Mouse (Mus musculus): ENCODE measurements around the gene Ppp2r5e. TPM values are rescaled to one million over a fixed set of nuclear protein-coding genes. Genes with fewer than 3 reads are reported as not detected.

Ppp2r5e gene
- polyA plus RNA-seq, 1 experiment from 2014 or later: 14.3 TPM

DNA sequence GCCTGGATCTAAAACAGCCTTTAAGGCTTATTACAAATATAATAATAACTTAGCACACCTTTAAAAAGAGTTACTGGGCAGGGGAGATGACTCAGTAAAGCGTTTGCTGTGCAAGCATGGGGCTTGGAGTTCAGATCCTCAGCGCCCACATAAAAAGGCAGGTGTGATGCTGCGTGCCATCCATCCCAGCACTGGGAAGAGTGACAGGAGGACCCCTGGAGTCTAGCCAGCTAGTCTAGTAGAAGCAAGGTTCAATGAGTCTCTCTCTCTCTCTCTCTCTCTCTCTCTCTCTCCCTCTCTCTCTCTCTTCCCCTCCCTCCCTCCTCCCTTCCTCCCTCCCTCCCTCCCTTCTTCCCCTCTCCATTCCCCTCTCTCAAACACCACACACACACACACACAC lies 19.5 kb upstream of the Ppp2r5e start:
- no peak overlapping the region for H3K9ac ChIP-seq
- H3K36me3 ChIP-seq: no peaks in the 10 kb centered on the region
- no peak overlapping the region for H3K4me3 ChIP-seq
- H3K4me1 ChIP-seq: peaks cover 6% of the 10 kb centered on the region; the same call in 1 of the 2 replicates
- 55% methylated on average over 3 of the region's 3 CpGs for WGBS
- H3K27ac ChIP-seq: no peak overlapping the region
- H3K9me3 ChIP-seq: no peaks in the 10 kb centered on the region
- H3K27me3 ChIP-seq: no peaks in the 10 kb centered on the region
- H3K4me2 ChIP-seq (replicated peaks): peak overlapping the region; percentile 63; the same call in 1 of the 2 replicates
- no peak for ATAC-seq (ENCODE audit: low FRiP score, low read depth)

DNA sequence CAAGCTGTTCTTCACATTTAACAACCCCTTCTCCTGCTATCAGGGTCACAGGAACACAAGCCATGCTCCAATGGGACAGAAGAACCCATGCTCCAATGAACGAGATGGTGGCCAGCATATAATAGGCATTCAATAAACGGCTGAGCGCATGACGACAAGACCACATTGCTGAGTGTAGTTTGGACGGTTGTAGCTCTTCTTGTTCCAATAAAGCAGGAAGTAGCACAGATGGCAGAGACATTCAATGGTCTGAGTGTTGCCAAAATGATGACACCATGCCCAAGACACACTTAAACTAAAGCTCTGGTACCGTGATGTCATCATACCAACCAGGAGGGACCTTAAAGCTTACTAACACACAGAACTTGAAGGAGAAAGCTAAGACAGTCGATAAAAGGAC lies 16.7 kb upstream of the Ppp2r5e start:
- no peak overlapping the region for H3K4me2 ChIP-seq (replicated peaks)
- 72% methylated on average over 7 of the region's 7 CpGs for WGBS
- no peaks in the 10 kb centered on the region for H3K36me3 ChIP-seq
- ATAC-seq (ENCODE audit: low FRiP score, low read depth): no peak
- H3K9me3 ChIP-seq: no peaks in the 10 kb centered on the region
- peaks cover 6% of the 10 kb centered on the region; the same call in 1 of the 2 replicates for H3K4me1 ChIP-seq
- no peak overlapping the region for H3K9ac ChIP-seq
- no peak overlapping the region for H3K4me3 ChIP-seq
- no peaks in the 10 kb centered on the region for H3K27me3 ChIP-seq
- no peak overlapping the region for H3K27ac ChIP-seq

DNA sequence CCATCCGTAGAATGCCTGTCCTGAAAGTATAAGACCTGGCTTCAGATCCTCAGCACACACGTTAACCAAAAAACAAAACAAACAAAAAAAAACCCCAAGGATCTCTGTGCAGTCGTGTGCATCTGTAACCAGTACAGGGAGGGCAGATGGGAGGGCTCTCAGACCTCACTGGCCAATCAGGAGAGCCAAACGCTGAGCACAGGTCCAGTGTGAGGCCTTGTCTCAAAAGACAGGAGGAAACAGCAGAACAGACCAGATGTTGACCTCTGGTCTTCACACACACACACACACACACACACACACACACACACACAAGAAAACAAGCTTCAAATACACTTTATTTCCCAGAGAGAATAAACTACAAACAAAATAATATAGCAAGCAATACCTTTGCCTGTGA lies 3.4 kb upstream of the Ppp2r5e start:
- Histone ChIP-seq H3K27me3 (no peaks in the 10 kb centered on the region), H3K4me2 (replicated peaks) (no peak overlapping the region), H3K9ac (no peak overlapping the region), H3K36me3 (no peaks in the 10 kb centered on the region), H3K27ac (no peak overlapping the region), H3K4me3 (no peak overlapping the region), H3K9me3 (no peaks in the 10 kb centered on the region), H3K4me1 (peaks cover 1% of the 10 kb centered on the region)
- ATAC-seq (ENCODE audit: low FRiP score, low read depth): no peak
- WGBS: 17% methylated on average over 4 of the region's 4 CpGs

GRCm38 (mm10) chr12:75598988-75599387 lies 2.9 kb upstream of the Ppp2r5e start:
- no peak overlapping the region for H3K27ac ChIP-seq
- H3K9me3 ChIP-seq: no peaks in the 10 kb centered on the region
- H3K4me3 ChIP-seq: no peak overlapping the region
- no peak for ATAC-seq (ENCODE audit: low FRiP score, low read depth)
- peaks cover 6% of the 10 kb centered on the region for H3K4me1 ChIP-seq
- H3K36me3 ChIP-seq: no peaks in the 10 kb centered on the region
- H3K4me2 ChIP-seq (replicated peaks): no peak overlapping the region
- H3K27me3 ChIP-seq: no peaks in the 10 kb centered on the region
- H3K9ac ChIP-seq: no peak overlapping the region
- WGBS: 67% methylated on average over 4 of the region's 4 CpGs

- peaks cover 12% of the 10 kb centered on the region for H3K4me1 ChIP-seq
Measured at GRCm38 (mm10) chr12:75597707-75598106, 1.7 kb upstream of the Ppp2r5e start.

DNA sequence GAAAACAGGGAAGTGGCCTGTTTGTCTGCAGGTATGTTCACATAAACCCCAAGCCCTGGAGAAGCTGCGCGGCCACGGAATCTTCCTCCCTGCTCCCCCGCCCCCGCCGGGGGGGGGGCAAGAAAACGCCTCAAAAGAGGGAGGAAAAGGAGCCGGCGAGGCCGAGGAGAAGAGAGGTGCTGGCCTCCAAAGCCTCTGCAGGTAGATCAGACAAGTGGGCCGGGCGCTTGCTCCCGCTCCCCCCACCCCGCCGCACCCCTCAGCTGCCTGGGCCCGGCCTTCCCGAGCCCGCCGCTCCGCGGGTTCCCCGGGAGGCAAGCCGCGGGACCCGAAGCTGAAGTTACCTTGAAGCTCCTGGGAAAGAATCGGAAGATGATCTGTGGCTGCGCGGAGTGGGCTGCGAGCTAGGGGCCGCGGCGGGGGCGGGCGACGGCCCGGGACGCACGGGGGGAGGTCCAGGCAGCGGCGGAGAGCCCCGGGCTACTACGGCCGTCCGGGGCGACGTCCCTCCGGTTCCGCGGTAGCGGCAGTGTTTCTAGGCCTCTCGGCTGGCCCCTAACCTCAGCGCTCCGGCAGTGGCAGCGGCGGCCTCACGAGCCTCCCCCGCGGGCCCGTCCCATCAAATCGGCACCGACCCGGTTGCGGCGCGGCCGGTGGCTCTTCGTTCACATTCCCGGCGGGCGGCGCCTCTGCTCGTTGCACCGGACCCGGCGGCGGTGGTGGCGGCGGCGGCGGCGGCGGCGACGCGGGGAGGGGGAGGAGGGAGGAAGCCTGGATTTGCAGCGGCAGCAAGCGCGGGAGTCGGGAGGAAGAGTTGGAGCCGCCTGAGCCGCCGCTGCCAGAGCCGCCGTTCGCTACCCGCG lies 523 bp downstream of the Ppp2r5e start:
- Histone ChIP-seq H3K27me3 (no peaks in the 10 kb centered on the region), H3K4me3 (peak overlapping the region; percentile 100), H3K36me3 (peaks cover 19% of the 10 kb centered on the region), H3K9me3 (no peaks in the 10 kb centered on the region), H3K27ac (peak overlapping the region; percentile 90), H3K4me2 (replicated peaks) (peak overlapping the region; percentile 89), H3K4me1 (peaks cover 12% of the 10 kb centered on the region), H3K9ac (peak overlapping the region; percentile 99)
- ATAC-seq (ENCODE audit: low FRiP score, low read depth): peak; percentile 10
- under 1% methylated on average over 62 of the region's 97 CpGs for WGBS

More at GRCm38 (mm10) chr12:75597707-75598106, 1.7 kb upstream of the Ppp2r5e start:
- Histone ChIP-seq H3K4me2 (replicated peaks) (no peak overlapping the region), H3K4me3 (no peak overlapping the region), H3K36me3 (peaks cover 5% of the 10 kb centered on the region), H3K27ac (no peak overlapping the region), H3K9me3 (no peaks in the 10 kb centered on the region), H3K9ac (no peak overlapping the region), H3K27me3 (no peaks in the 10 kb centered on the region)
- 71% methylated on average over 4 of the region's 4 CpGs for WGBS
- no peak for ATAC-seq (ENCODE audit: low FRiP score, low read depth)

GRCm38 (mm10) chr12:75594404-75594803 lies 1.6 kb downstream of the Ppp2r5e start:
- no peaks in the 10 kb centered on the region for H3K9me3 ChIP-seq
- H3K9ac ChIP-seq: peak overlapping the region; percentile 99
- no peak for ATAC-seq (ENCODE audit: low FRiP score, low read depth)
- H3K4me2 ChIP-seq (replicated peaks): peak overlapping the region; percentile 89
- H3K27ac ChIP-seq: no peak overlapping the region
- H3K36me3 ChIP-seq: peaks cover 31% of the 10 kb centered on the region
- peak overlapping the region; percentile 100 for H3K4me3 ChIP-seq
- no peaks in the 10 kb centered on the region for H3K27me3 ChIP-seq
- peaks cover 12% of the 10 kb centered on the region for H3K4me1 ChIP-seq
- WGBS: 41% methylated on average over 5 of the region's 5 CpGs

GRCm38 (mm10) chr12:75593817-75594216 lies 2.2 kb downstream of the Ppp2r5e start:
- H3K27me3 ChIP-seq: no peaks in the 10 kb centered on the region
- peak overlapping the region; percentile 100; the same call in 1 of the 2 replicates for H3K4me3 ChIP-seq
- H3K4me2 ChIP-seq (replicated peaks): peak overlapping the region; percentile 89
- no peak overlapping the region; the same call in 1 of the 2 replicates for H3K9ac ChIP-seq
- ATAC-seq (ENCODE audit: low FRiP score, low read depth): no peak
- H3K9me3 ChIP-seq: no peaks in the 10 kb centered on the region
- peaks cover 36% of the 10 kb centered on the region for H3K36me3 ChIP-seq
- H3K4me1 ChIP-seq: peaks cover 12% of the 10 kb centered on the region
- no peak overlapping the region for H3K27ac ChIP-seq
- 73% methylated on average over 4 of the region's 4 CpGs for WGBS

DNA sequence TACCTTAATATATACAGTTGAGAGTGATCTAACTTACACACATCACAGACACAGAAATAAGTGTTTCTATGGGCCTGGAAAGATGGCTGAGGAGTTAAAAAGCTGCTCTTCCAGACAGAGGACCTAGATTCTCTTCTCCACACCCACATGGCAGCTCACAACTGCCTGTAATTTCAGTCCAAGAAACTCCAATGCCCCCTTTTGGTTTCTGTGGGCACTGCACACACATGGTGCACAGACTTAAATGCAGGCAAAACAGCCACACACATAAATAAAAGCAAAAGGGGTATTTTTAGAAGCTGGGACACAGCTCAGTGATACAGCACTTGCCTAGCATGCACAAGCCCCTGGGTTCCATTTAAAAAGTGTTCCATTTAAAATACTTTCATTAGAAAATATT lies 8.5 kb downstream of the Ppp2r5e start:
- no peak overlapping the region for H3K4me2 ChIP-seq (replicated peaks)
- H3K4me1 ChIP-seq: no peaks in the 10 kb centered on the region
- no peak overlapping the region for H3K9ac ChIP-seq
- no peak overlapping the region for H3K27ac ChIP-seq
- H3K27me3 ChIP-seq: no peaks in the 10 kb centered on the region
- no peak for ATAC-seq (ENCODE audit: low FRiP score, low read depth)
- peaks cover 66% of the 10 kb centered on the region for H3K36me3 ChIP-seq
- no peaks in the 10 kb centered on the region for H3K9me3 ChIP-seq
- no peak overlapping the region for H3K4me3 ChIP-seq

DNA sequence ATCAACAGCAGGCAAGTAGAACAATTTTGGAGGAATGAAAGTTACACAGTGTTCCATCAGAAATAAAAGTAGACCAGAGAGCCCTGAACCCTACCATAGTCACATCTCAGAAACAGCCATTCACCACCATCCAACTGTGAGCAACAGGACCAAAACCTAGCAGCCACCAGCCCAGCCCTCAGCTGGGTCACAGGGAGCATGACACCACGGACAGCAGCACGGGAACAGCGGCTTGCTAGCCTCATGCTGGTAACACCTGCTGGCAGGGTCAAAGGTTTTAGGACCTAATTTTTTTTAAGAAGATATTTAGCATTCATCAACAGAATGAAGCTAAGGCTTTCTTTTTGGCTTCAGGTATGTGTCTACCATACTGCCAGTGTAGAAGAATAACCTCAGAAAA lies 12.3 kb downstream of the Ppp2r5e start:
- Histone ChIP-seq H3K27ac (no peak overlapping the region), H3K36me3 (peaks cover 43% of the 10 kb centered on the region), H3K4me2 (replicated peaks) (no peak overlapping the region), H3K4me3 (no peak overlapping the region), H3K9me3 (no peaks in the 10 kb centered on the region), H3K9ac (no peak overlapping the region), H3K27me3 (no peaks in the 10 kb centered on the region), H3K4me1 (no peaks in the 10 kb centered on the region)
- ATAC-seq (ENCODE audit: low FRiP score, low read depth): no peak
- WGBS: 83% methylated on average over 3 of the region's 3 CpGs

DNA sequence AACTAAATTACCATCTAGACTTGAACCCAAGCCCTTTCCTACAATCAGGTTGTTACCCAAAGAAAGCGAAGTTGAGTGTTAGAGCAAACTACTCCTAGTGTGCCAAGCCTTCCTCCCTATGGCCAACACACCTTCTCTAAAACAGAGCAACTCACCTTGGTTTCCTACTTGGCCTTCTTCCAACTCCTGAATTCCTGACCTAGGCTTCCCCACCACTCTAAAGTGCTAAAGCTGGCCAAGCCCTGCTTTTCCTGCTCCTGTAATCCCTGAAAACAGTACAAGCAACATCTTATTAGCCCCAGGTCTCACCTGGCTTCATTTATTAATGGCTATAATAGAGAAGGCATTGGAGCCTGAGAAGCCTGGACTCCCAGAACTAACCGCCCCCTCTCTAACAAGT lies 17.0 kb downstream of the Ppp2r5e start:
- ATAC-seq (ENCODE audit: low FRiP score, low read depth): no peak
- H3K9me3 ChIP-seq: no peaks in the 10 kb centered on the region
- peaks cover 27% of the 10 kb centered on the region for H3K36me3 ChIP-seq
- 84% methylated on average over 2 of the region's 2 CpGs for WGBS
- no peak overlapping the region for H3K9ac ChIP-seq
- no peaks in the 10 kb centered on the region for H3K27me3 ChIP-seq
- H3K27ac ChIP-seq: no peak overlapping the region
- peaks cover 9% of the 10 kb centered on the region; the same call in 1 of the 2 replicates for H3K4me1 ChIP-seq
- H3K4me3 ChIP-seq: no peak overlapping the region
- H3K4me2 ChIP-seq (replicated peaks): no peak overlapping the region

DNA sequence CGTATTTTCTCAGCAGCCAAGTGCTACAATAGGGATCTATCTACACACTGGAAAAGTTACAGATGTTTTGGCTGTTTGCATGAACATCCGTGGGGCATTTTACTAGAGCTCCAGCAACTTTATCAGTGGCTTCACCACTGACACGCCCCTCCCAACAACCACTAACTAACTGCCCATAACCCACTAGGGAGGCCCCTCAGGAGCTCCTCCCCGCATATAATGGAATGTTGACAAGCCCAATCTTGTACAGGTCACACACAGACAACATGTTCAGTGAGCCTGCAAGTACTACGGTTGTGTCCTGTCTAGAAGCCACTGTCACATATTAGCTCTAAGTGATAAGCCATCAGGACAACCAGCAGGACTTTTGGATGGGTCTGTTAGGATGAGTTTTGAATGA lies 18.8 kb downstream of the Ppp2r5e start:
- no peaks in the 10 kb centered on the region for H3K27me3 ChIP-seq
- H3K27ac ChIP-seq: no peak overlapping the region
- peaks cover 19% of the 10 kb centered on the region; the same call in 1 of the 2 replicates for H3K36me3 ChIP-seq
- H3K4me1 ChIP-seq: peaks cover 9% of the 10 kb centered on the region; the same call in 1 of the 2 replicates
- no peak overlapping the region for H3K4me2 ChIP-seq (replicated peaks)
- H3K4me3 ChIP-seq: no peak overlapping the region
- H3K9me3 ChIP-seq: no peaks in the 10 kb centered on the region
- no peak overlapping the region for H3K9ac ChIP-seq
- no peak for ATAC-seq (ENCODE audit: low FRiP score, low read depth)
- 79% methylated on average over 5 of the region's 5 CpGs for WGBS
